ENCODE assay signal across 26 mouse cellular contexts in genomic region chr8:91496936-91497335, GRCm38 (mm10).
"Had no signal": no experiment of that assay in that cellular context is flagged by ENCODE, and none has a peak within 500 bp of the region (broad histone marks: within the 10 kb centered on the region; RNA-seq: fewer than 3 reads in every experiment).

No protein-coding gene starts in this region.

- ATAC-seq: forebrain, embryonic 13.5 days; forebrain, embryonic 14.5 days; forebrain, embryonic 15.5 days; forebrain, embryonic 16.5 days; forebrain, postnatal 0 days had no signal

- H3K4me3 ChIP-seq: embryonic facial prominence, embryonic 10.5 days; embryonic facial prominence, embryonic 12.5 days; embryonic facial prominence, embryonic 13.5 days; embryonic facial prominence, embryonic 15.5 days; erythroblast, embryonic 14.5 days; forebrain, embryonic 10.5 days; forebrain, embryonic 12.5 days; forebrain, embryonic 13.5 days; forebrain, embryonic 15.5 days; gastrocnemius, adult 2 months; heart, adult 2 months; heart, embryonic 10.5 days had no signal

- H3K9me3 ChIP-seq: embryonic facial prominence, embryonic 10.5 days; embryonic facial prominence, embryonic 12.5 days; embryonic facial prominence, embryonic 13.5 days; embryonic facial prominence, embryonic 15.5 days; forebrain, embryonic 10.5 days; forebrain, embryonic 12.5 days; forebrain, embryonic 13.5 days; forebrain, embryonic 15.5 days; heart, embryonic 10.5 days had no signal

- H3K27me3 ChIP-seq: embryonic facial prominence, embryonic 13.5 days; embryonic facial prominence, embryonic 15.5 days; forebrain, embryonic 15.5 days had no signal

- H3K27ac ChIP-seq: embryonic facial prominence, embryonic 10.5 days; embryonic facial prominence, embryonic 12.5 days; embryonic facial prominence, embryonic 13.5 days; embryonic facial prominence, embryonic 15.5 days; forebrain, embryonic 10.5 days; forebrain, embryonic 12.5 days; forebrain, embryonic 13.5 days; forebrain, embryonic 15.5 days; gastrocnemius, adult 2 months; heart, adult 2 months; heart, embryonic 10.5 days had no signal

- H3K4me2 ChIP-seq: embryonic facial prominence, embryonic 12.5 days; embryonic facial prominence, embryonic 13.5 days; embryonic facial prominence, embryonic 15.5 days; forebrain, embryonic 12.5 days; forebrain, embryonic 13.5 days; forebrain, embryonic 15.5 days; heart, embryonic 11.5 days had no signal

- H3K9ac ChIP-seq: embryonic facial prominence, embryonic 12.5 days; embryonic facial prominence, embryonic 13.5 days; embryonic facial prominence, embryonic 15.5 days; forebrain, embryonic 12.5 days; forebrain, embryonic 13.5 days; forebrain, embryonic 15.5 days; forebrain, postnatal 0 days had no signal

- H3K4me1 ChIP-seq: embryonic facial prominence, embryonic 12.5 days; forebrain, embryonic 15.5 days had no signal

- H3K36me3 ChIP-seq: embryonic facial prominence, embryonic 10.5 days; embryonic facial prominence, embryonic 12.5 days; embryonic facial prominence, embryonic 13.5 days; embryonic facial prominence, embryonic 15.5 days; forebrain, embryonic 10.5 days; forebrain, embryonic 12.5 days; forebrain, embryonic 15.5 days; heart, embryonic 10.5 days had no signal

- DNase-seq: cerebellum, adult 9-11 months; cerebellum, postnatal 10 days; cerebellum, postnatal 14 days; cerebellum, postnatal 25 days; cerebellum, postnatal 36 days; embryo, embryonic 11 days; forebrain, postnatal 0 days; gastrocnemius, adult 2 months; gastrocnemius, postnatal 14 days; gastrocnemius, postnatal 25 days; gastrocnemius, postnatal 36 days; heart, adult 11 months; heart, adult 2 months had no signal
